Mouse (Mus musculus): ENCODE measurements around the gene Vps52. TPM values are rescaled to one million over a fixed set of nuclear protein-coding genes. Genes with fewer than 3 reads are reported as not detected.

Vps52 gene
- total and polyA plus RNA-seq, 2 experiments from 2014 or later = 46.8 to 66.1 TPM

GRCm38 (mm10) chr17:33916294-33916693, 39.3 kb upstream of the Vps52 start:
- H3K27ac ChIP-seq (ENCODE audit: low read depth, low read length) = peak overlapping the region; percentile 86
- H3K36me3 ChIP-seq (ENCODE audit: insufficient read depth) = peaks cover 40% of the 10 kb centered on the region
- H3K9me3 ChIP-seq (ENCODE audit: low read length) = no peaks in the 10 kb centered on the region
- peaks cover 7% of the 10 kb centered on the region; the same call in 1 of the 2 replicates for H3K4me1 ChIP-seq (ENCODE audit: insufficient read depth)
- H3K27me3 ChIP-seq (ENCODE audit: insufficient read depth, low read length) = no peaks in the 10 kb centered on the region
- H3K4me2 ChIP-seq (ENCODE audit: low read depth) = peak overlapping the region; percentile 63
- DNase-seq (no peak), ATAC-seq (peak; percentile 18)
- WGBS = 2% methylated on average over 11 of the region's 20 CpGs
- peak overlapping the region; percentile 56 for H3K9ac ChIP-seq
- TF ChIP-seq CTCF (IDR thresholded peaks at IDR 0.05; ENCODE audit: low read depth) = no peak
- peak overlapping the region; percentile 53 for H3K4me3 ChIP-seq (ENCODE audit: low read depth, low read length)

GRCm38 (mm10) chr17:33916847-33917655, 38.6 kb upstream of the Vps52 start:
- Histone ChIP-seq H3K27me3 (ENCODE audit: insufficient read depth, low read length) (no peaks in the 10 kb centered on the region), H3K4me2 (ENCODE audit: low read depth) (peak overlapping the region; percentile 63), H3K27ac (ENCODE audit: low read depth, low read length) (no peak overlapping the region), H3K4me1 (ENCODE audit: insufficient read depth) (peaks cover 7% of the 10 kb centered on the region; the same call in 1 of the 2 replicates), H3K9ac (no peak overlapping the region), H3K9me3 (ENCODE audit: low read length) (no peaks in the 10 kb centered on the region), H3K36me3 (ENCODE audit: insufficient read depth) (peaks cover 32% of the 10 kb centered on the region), H3K4me3 (ENCODE audit: low read depth, low read length) (peak overlapping the region; percentile 53)
- no peak for ATAC-seq
- 73% methylated on average over 31 of the region's 31 CpGs for WGBS
- no peak for DNase-seq
- no peak for TF ChIP-seq CTCF (IDR thresholded peaks at IDR 0.05; ENCODE audit: low read depth)

- no peak for TF ChIP-seq CTCF (IDR thresholded peaks at IDR 0.05; ENCODE audit: low read depth)
- 84% methylated on average over 18 of the region's 18 CpGs for WGBS
- Histone ChIP-seq H3K4me2 (ENCODE audit: low read depth) (no peak overlapping the region), H3K36me3 (ENCODE audit: insufficient read depth) (peaks cover 26% of the 10 kb centered on the region), H3K27me3 (ENCODE audit: insufficient read depth, low read length) (no peaks in the 10 kb centered on the region), H3K27ac (ENCODE audit: low read depth, low read length) (no peak overlapping the region), H3K4me1 (ENCODE audit: insufficient read depth) (peaks cover 7% of the 10 kb centered on the region; the same call in 1 of the 2 replicates), H3K9ac (no peak overlapping the region), H3K4me3 (ENCODE audit: low read depth, low read length) (no peak overlapping the region), H3K9me3 (ENCODE audit: low read length) (no peaks in the 10 kb centered on the region)
- DNase-seq (no peak), ATAC-seq (no peak)
Observed at GRCm38 (mm10) chr17:33917656-33918292, 37.8 kb upstream of the Vps52 start.

GRCm38 (mm10) chr17:33918293-33919203, 37.1 kb upstream of the Vps52 start:
- Histone ChIP-seq H3K4me2 (ENCODE audit: low read depth) (peak overlapping the region; percentile 79), H3K9ac (no peak overlapping the region), H3K27me3 (ENCODE audit: insufficient read depth, low read length) (no peaks in the 10 kb centered on the region), H3K9me3 (ENCODE audit: low read length) (no peaks in the 10 kb centered on the region), H3K4me3 (ENCODE audit: low read depth, low read length) (no peak overlapping the region), H3K27ac (ENCODE audit: low read depth, low read length) (no peak overlapping the region), H3K4me1 (ENCODE audit: insufficient read depth) (peaks cover 7% of the 10 kb centered on the region; the same call in 1 of the 2 replicates), H3K36me3 (ENCODE audit: insufficient read depth) (peaks cover 20% of the 10 kb centered on the region)
- TF ChIP-seq CTCF (IDR thresholded peaks at IDR 0.05; ENCODE audit: low read depth) = no peak
- WGBS = 59% methylated on average over 37 of the region's 37 CpGs
- DNase-seq = no peak
- ATAC-seq = no peak

- H3K36me3 ChIP-seq (ENCODE audit: insufficient read depth) = peaks cover 10% of the 10 kb centered on the region
- no peak for DNase-seq
- H3K4me1 ChIP-seq (ENCODE audit: insufficient read depth) = peaks cover 7% of the 10 kb centered on the region; the same call in 1 of the 2 replicates
- H3K9me3 ChIP-seq (ENCODE audit: low read length) = no peaks in the 10 kb centered on the region
- peak overlapping the region; percentile 29; the same call in 1 of the 2 replicates for H3K27ac ChIP-seq (ENCODE audit: low read depth, low read length)
- ATAC-seq = no peak
- no peaks in the 10 kb centered on the region for H3K27me3 ChIP-seq (ENCODE audit: insufficient read depth, low read length)
- H3K4me2 ChIP-seq (ENCODE audit: low read depth) = peak overlapping the region; percentile 79
- peak; percentile 36 for TF ChIP-seq CTCF (IDR thresholded peaks at IDR 0.05; ENCODE audit: low read depth)
- 3% methylated on average over 52 of the region's 52 CpGs for WGBS
- H3K9ac ChIP-seq = peak overlapping the region; percentile 51
- peak overlapping the region; percentile 42 for H3K4me3 ChIP-seq (ENCODE audit: low read depth, low read length)
Observed at GRCm38 (mm10) chr17:33919351-33920281, 36.0 kb upstream of the Vps52 start.

Measured in forebrain, postnatal 0 days (tissue).